Mouse (Mus musculus): Measurements from ENCODE around the gene Hoxc8.

Gene Hoxc8

GRCm38 (mm10) chr15:103034043-103034806 lies 43.8 kb downstream of the Hoxc8 start:
- DNase-seq (ENCODE audit: low spot score in 2 of 2), result no peak

DNA sequence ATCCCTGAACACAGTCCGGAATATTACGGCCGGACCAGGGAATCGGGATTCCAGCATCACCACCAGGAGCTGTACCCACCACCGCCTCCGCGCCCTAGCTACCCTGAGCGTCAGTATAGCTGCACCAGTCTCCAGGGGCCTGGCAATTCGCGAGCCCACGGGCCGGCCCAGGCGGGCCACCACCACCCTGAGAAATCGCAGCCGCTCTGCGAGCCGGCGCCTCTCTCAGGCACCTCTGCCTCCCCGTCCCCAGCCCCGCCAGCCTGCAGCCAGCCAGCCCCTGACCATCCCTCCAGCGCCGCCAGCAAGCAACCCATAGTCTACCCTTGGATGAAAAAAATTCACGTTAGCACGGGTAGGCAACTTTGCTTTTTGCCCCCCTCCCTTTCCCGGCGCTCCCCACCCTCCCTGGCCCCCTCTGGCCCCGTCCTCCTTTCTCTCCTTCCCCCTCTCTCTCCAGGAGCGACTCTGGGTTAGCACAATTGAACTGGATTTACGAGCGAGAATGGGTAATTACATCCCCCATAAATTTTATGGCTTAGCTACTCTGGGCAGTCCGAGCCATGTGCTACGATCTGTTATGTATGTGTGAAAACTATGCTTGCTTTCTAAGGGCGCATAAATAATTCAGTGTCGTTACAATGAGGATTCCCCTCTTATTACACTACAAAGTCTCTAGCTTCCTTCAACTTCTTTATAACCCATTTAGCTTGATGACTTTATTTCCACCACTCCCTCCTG lies 44.6 kb downstream of the Hoxc8 start:
- DNase-seq (ENCODE audit: low spot score in 2 of 2), result no peak

- no peak for DNase-seq (ENCODE audit: low spot score in 2 of 2)
These were observed 45.1 kb downstream of the Hoxc8 start for GRCm38 (mm10) chr15:103035548-103035881.

- DNase-seq (ENCODE audit: low spot score in 2 of 2), result no peak
These were observed 47.2 kb downstream of the Hoxc8 start for GRCm38 (mm10) chr15:103037579-103037978.

GRCm38 (mm10) chr15:103038701-103039480 lies 48.5 kb downstream of the Hoxc8 start:
- no peak for DNase-seq (ENCODE audit: low spot score in 2 of 2)

DNA sequence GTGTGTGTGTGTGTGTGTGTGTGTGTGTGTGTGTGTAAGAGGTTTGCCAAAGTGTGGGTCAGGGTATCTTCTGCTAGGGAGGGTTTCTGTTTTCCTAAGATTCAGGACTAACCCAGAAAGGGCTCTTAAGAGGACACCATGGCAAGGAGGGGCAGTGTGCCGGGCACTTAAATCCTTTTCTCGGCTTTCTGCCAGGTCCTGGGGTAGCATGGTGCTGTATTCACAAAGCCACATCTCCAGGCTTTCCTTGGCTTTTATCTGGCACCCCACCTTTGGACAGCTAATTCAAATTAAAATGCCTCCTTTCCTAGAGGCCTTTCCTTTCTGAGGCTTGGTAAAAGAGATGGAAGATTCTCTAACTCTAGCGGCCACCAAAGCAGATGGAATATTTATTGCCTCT lies 49.2 kb downstream of the Hoxc8 start:
- DNase-seq (ENCODE audit: low spot score in 2 of 2), result no peak

GRCm38 (mm10) chr15:103040601-103041000 lies 50.2 kb downstream of the Hoxc8 start:
- no peak for DNase-seq (ENCODE audit: low spot score in 2 of 2)

DNA sequence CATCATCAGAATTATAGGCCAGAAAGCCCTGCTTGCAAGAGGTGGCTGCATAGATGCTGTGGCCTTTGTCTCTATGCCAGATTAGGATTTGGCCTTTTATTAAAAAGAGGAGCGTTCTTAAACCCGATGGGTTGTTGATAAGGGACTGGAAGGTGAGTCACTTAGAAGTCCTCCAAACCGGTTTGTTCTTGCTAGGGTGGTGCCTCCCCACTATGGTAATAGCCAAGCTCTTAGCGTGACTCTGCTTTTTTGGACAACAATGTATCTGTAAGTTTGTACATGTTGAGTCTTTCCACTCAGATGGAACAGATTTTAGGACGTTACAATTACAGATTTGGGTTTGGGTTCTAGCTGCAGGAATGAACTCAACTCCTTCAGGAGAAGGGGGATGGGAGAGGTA lies 51.2 kb downstream of the Hoxc8 start:
- DNase-seq (ENCODE audit: low spot score in 2 of 2), result no peak

DNA sequence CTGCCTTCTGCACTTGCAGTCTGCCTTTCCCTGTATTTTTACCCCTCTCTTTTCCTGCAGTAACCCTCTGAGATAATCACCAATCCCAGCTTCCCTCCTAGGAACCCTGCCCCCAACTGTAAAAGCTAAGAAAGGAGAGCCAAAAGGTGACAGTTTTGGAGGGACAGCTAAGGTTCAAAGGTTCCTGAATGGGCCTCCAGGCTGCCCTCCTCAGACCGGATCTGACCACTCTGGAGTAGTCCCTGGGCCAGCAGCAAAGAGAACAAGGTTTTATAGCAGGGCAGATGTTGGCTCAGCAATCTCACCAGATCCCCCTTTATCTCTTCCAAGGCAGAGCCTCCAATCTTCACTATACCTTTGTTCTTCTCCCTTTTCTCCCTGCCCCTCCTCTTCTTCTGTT lies 51.8 kb downstream of the Hoxc8 start:
- no peak for DNase-seq (ENCODE audit: low spot score in 2 of 2)

All from urinary bladder, postnatal 4 days (tissue).